Mouse (Mus musculus): ENCODE measurements around the gene Dld. TPM values are rescaled to one million over a fixed set of nuclear protein-coding genes. Genes with fewer than 3 reads are reported as not detected.

The Dld gene
- polyA plus RNA-seq, 1 experiment from 2014 or later: 126 TPM

GRCm38 (mm10) chr12:31300276-31300675 lies 51.0 kb downstream of the Dld start:
- H3K27me3 ChIP-seq: no peaks in the 10 kb centered on the region
- no peaks in the 10 kb centered on the region for H3K9me3 ChIP-seq
- WGBS: 93% methylated on average over 9 of the region's 9 CpGs
- no peak for ATAC-seq (replicated peaks)
- H3K4me2 ChIP-seq (replicated peaks): no peak overlapping the region
- no peak overlapping the region for H3K9ac ChIP-seq (replicated peaks)
- H3K27ac ChIP-seq (replicated peaks): no peak overlapping the region
- no peaks in the 10 kb centered on the region for H3K36me3 ChIP-seq
- H3K4me1 ChIP-seq: peaks cover 7% of the 10 kb centered on the region; the same call in 1 of the 2 replicates
- H3K4me3 ChIP-seq: no peak overlapping the region

- Histone ChIP-seq H3K27me3 (no peaks in the 10 kb centered on the region), H3K9me3 (no peaks in the 10 kb centered on the region), H3K4me1 (peaks cover 7% of the 10 kb centered on the region; the same call in 1 of the 2 replicates), H3K4me3 (no peak overlapping the region), H3K36me3 (no peaks in the 10 kb centered on the region), H3K9ac (replicated peaks) (no peak overlapping the region), H3K4me2 (replicated peaks) (no peak overlapping the region), H3K27ac (replicated peaks) (no peak overlapping the region)
- WGBS: 88% methylated on average over 14 of the region's 14 CpGs
- ATAC-seq (replicated peaks): no peak
These were observed 51.5 kb downstream of the Dld start for GRCm38 (mm10) chr12:31299676-31300197.

GRCm38 (mm10) chr12:31299126-31299525 lies 52.1 kb downstream of the Dld start:
- H3K4me2 ChIP-seq (replicated peaks): no peak overlapping the region
- no peak overlapping the region for H3K4me3 ChIP-seq
- ATAC-seq (replicated peaks): no peak
- no peaks in the 10 kb centered on the region for H3K27me3 ChIP-seq
- 91% methylated on average over 3 of the region's 3 CpGs for WGBS
- H3K36me3 ChIP-seq: no peaks in the 10 kb centered on the region
- H3K27ac ChIP-seq (replicated peaks): no peak overlapping the region
- no peak overlapping the region for H3K9ac ChIP-seq (replicated peaks)
- H3K4me1 ChIP-seq: peaks cover 7% of the 10 kb centered on the region; the same call in 1 of the 2 replicates
- H3K9me3 ChIP-seq: no peaks in the 10 kb centered on the region

- H3K27ac ChIP-seq (replicated peaks): no peak overlapping the region
- H3K4me2 ChIP-seq (replicated peaks): no peak overlapping the region
- no peak overlapping the region for H3K9ac ChIP-seq (replicated peaks)
- H3K4me3 ChIP-seq: no peak overlapping the region
- H3K27me3 ChIP-seq: no peaks in the 10 kb centered on the region
- peaks cover 7% of the 10 kb centered on the region; the same call in 1 of the 2 replicates for H3K4me1 ChIP-seq
- H3K36me3 ChIP-seq: no peaks in the 10 kb centered on the region
- no peaks in the 10 kb centered on the region for H3K9me3 ChIP-seq
- no peak for ATAC-seq (replicated peaks)
- 86% methylated on average over 8 of the region's 8 CpGs for WGBS
These were observed 52.7 kb downstream of the Dld start for GRCm38 (mm10) chr12:31298530-31298929.

- ATAC-seq (replicated peaks): no peak
- Histone ChIP-seq H3K27me3 (no peaks in the 10 kb centered on the region), H3K4me3 (no peak overlapping the region), H3K9me3 (no peaks in the 10 kb centered on the region), H3K4me2 (replicated peaks) (no peak overlapping the region), H3K4me1 (peaks cover 7% of the 10 kb centered on the region; the same call in 1 of the 2 replicates), H3K9ac (replicated peaks) (no peak overlapping the region), H3K27ac (replicated peaks) (no peak overlapping the region), H3K36me3 (no peaks in the 10 kb centered on the region)
- WGBS: 94% methylated on average over 4 of the region's 4 CpGs
These were observed 53.1 kb downstream of the Dld start for GRCm38 (mm10) chr12:31298122-31298521.

- Histone ChIP-seq H3K9ac (replicated peaks) (no peak overlapping the region), H3K27me3 (no peaks in the 10 kb centered on the region), H3K4me2 (replicated peaks) (no peak overlapping the region), H3K27ac (replicated peaks) (no peak overlapping the region), H3K9me3 (no peaks in the 10 kb centered on the region), H3K4me3 (no peak overlapping the region), H3K4me1 (no peaks in the 10 kb centered on the region), H3K36me3 (no peaks in the 10 kb centered on the region)
- WGBS: 86% methylated on average over 4 of the region's 4 CpGs
- no peak for ATAC-seq (replicated peaks)
These were observed 55.2 kb downstream of the Dld start for GRCm38 (mm10) chr12:31296097-31296496.

- H3K27me3 ChIP-seq: no peaks in the 10 kb centered on the region
- H3K36me3 ChIP-seq: no peaks in the 10 kb centered on the region
- no peak overlapping the region for H3K9ac ChIP-seq (replicated peaks)
- H3K4me1 ChIP-seq: no peaks in the 10 kb centered on the region
- no peak overlapping the region for H3K4me2 ChIP-seq (replicated peaks)
- 78% methylated on average over 3 of the region's 3 CpGs for WGBS
- no peak overlapping the region for H3K4me3 ChIP-seq
- no peak overlapping the region for H3K27ac ChIP-seq (replicated peaks)
- no peak for ATAC-seq (replicated peaks)
- H3K9me3 ChIP-seq: no peaks in the 10 kb centered on the region
These were observed 55.7 kb downstream of the Dld start for GRCm38 (mm10) chr12:31295505-31295904.

- Histone ChIP-seq H3K36me3 (no peaks in the 10 kb centered on the region), H3K9ac (replicated peaks) (no peak overlapping the region)
- WGBS: 89% methylated on average over 11 of the region's 11 CpGs
These were observed 56.3 kb downstream of the Dld start for GRCm38 (mm10) chr12:31294996-31295395.

GRCm38 (mm10) chr12:31294526-31294925 lies 56.7 kb downstream of the Dld start:
- no peaks in the 10 kb centered on the region for H3K9me3 ChIP-seq
- 54% methylated on average over 10 of the region's 10 CpGs for WGBS
- no peak overlapping the region for H3K27ac ChIP-seq (replicated peaks)
- no peak overlapping the region for H3K4me2 ChIP-seq (replicated peaks)
- H3K36me3 ChIP-seq: no peaks in the 10 kb centered on the region
- no peaks in the 10 kb centered on the region for H3K27me3 ChIP-seq
- no peak overlapping the region for H3K4me3 ChIP-seq
- no peak overlapping the region for H3K9ac ChIP-seq (replicated peaks)
- H3K4me1 ChIP-seq: no peaks in the 10 kb centered on the region
- ATAC-seq (replicated peaks): no peak

More at GRCm38 (mm10) chr12:31294996-31295395, 56.3 kb downstream of the Dld start:
- Histone ChIP-seq H3K27ac (replicated peaks) (no peak overlapping the region), H3K9me3 (no peaks in the 10 kb centered on the region), H3K4me3 (no peak overlapping the region), H3K4me2 (replicated peaks) (no peak overlapping the region), H3K4me1 (no peaks in the 10 kb centered on the region), H3K27me3 (no peaks in the 10 kb centered on the region)
- ATAC-seq (replicated peaks): no peak

- WGBS: 75% methylated on average over 15 of the region's 15 CpGs
- no peak overlapping the region for H3K9ac ChIP-seq (replicated peaks)
- ATAC-seq (replicated peaks): no peak
- no peaks in the 10 kb centered on the region for H3K27me3 ChIP-seq
- no peak overlapping the region for H3K4me2 ChIP-seq (replicated peaks)
- 0 out of 2 replicates have a peak, but pooled peaks cover 5% of the 10 kb centered on the region for H3K36me3 ChIP-seq
- H3K27ac ChIP-seq (replicated peaks): no peak overlapping the region
- H3K4me3 ChIP-seq: no peak overlapping the region
- H3K4me1 ChIP-seq: no peaks in the 10 kb centered on the region
- no peaks in the 10 kb centered on the region for H3K9me3 ChIP-seq
These were observed 57.7 kb downstream of the Dld start for GRCm38 (mm10) chr12:31293361-31294142.

GRCm38 (mm10) chr12:31290951-31291350 lies 60.3 kb downstream of the Dld start:
- H3K4me1 ChIP-seq: no peaks in the 10 kb centered on the region
- no peak for ATAC-seq (replicated peaks)
- no peak overlapping the region for H3K4me3 ChIP-seq
- H3K36me3 ChIP-seq: 0 out of 2 replicates have a peak, but pooled peaks cover 5% of the 10 kb centered on the region
- WGBS: 70% methylated on average over 3 of the region's 3 CpGs
- H3K4me2 ChIP-seq (replicated peaks): no peak overlapping the region
- H3K9me3 ChIP-seq: no peaks in the 10 kb centered on the region
- H3K27ac ChIP-seq (replicated peaks): no peak overlapping the region
- no peaks in the 10 kb centered on the region for H3K27me3 ChIP-seq
- no peak overlapping the region for H3K9ac ChIP-seq (replicated peaks)

GRCm38 (mm10) chr12:31289046-31289445 lies 62.2 kb downstream of the Dld start:
- Histone ChIP-seq H3K9ac (replicated peaks) (no peak overlapping the region), H3K4me3 (no peak overlapping the region), H3K4me2 (replicated peaks) (no peak overlapping the region), H3K27me3 (no peaks in the 10 kb centered on the region), H3K27ac (replicated peaks) (no peak overlapping the region), H3K36me3 (0 out of 2 replicates have a peak, but pooled peaks cover 5% of the 10 kb centered on the region), H3K9me3 (no peaks in the 10 kb centered on the region), H3K4me1 (no peaks in the 10 kb centered on the region)
- no peak for ATAC-seq (replicated peaks)
- 85% methylated on average over 10 of the region's 10 CpGs for WGBS

Measured in forebrain, embryonic 15.5 days (tissue).